8 mouse cellular contexts compared by ENCODE assay signal in the genomic region with DNA sequence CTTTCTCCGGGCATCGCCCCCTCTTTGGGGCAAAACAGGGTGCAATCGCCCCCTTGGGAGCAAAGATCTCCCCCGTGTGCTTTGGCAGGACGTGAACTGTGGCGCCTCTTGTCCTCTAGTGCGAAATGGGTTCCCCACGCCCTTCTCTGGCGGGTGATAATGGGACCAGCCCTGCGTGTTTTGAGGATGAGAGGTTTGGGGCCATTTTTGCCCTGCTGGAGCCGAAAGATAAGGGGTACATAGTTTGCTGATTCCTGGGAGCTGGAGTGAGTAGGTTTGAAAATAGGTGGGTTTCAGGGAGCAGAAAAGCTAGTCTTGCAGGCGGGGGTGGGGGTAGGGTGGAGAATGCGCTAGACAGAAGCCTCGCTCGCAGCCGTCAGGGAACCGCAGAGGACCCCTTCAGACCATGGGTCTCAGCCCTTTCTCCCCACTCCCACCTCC. TPM values are rescaled to one million over a fixed set of nuclear protein-coding genes. Genes with fewer than 3 reads are reported as not detected.
DNase-seq lines count a peak whose midpoint lies in the region; ATAC-seq and TF ChIP-seq lines count a peak whose summit lies in the region.

No protein-coding gene starts in this region.

- peak overlapping the region; percentile 100 for H3K27ac ChIP-seq in cortical plate, adult 2 months (ENCODE audit: insufficient read depth, low read length)
- H3K27ac ChIP-seq in heart, embryonic 11.5 days (ENCODE audit: low read depth, low read length), result peak overlapping the region; percentile 100
- H3K27ac ChIP-seq in kidney, postnatal 0 days, result peak overlapping the region; percentile 100
- H3K27ac ChIP-seq in neural tube, embryonic 15.5 days (replicated peaks), result peak overlapping the region; percentile 100

- peak overlapping the region; percentile 100 for H3K9ac ChIP-seq in heart, embryonic 11.5 days (ENCODE audit: low read depth, low read length)
- H3K9ac ChIP-seq in kidney, postnatal 0 days (ENCODE audit: low read depth, low read length), result peak overlapping the region; percentile 99
- H3K9ac ChIP-seq in neural tube, embryonic 15.5 days (replicated peaks), result peak overlapping the region; percentile 100

- H3K4me3 ChIP-seq in cortical plate, adult 2 months (ENCODE audit: insufficient read depth, low read length), result peak overlapping the region; percentile 95
- peak overlapping the region; percentile 93 for H3K4me3 ChIP-seq in heart, embryonic 11.5 days (ENCODE audit: low read depth, low read length)
- peak overlapping the region; percentile 83 for H3K4me3 ChIP-seq in kidney, postnatal 0 days (replicated peaks; ENCODE audit: low read depth, low read length)
- H3K4me3 ChIP-seq in lung, adult 2 months (replicated peaks; ENCODE audit: extremely low read depth, low read depth, low read length), result peak overlapping the region; percentile 90
- H3K4me3 ChIP-seq in neural tube, embryonic 15.5 days (replicated peaks), result peak overlapping the region; percentile 84

- no peak for ATAC-seq in heart, embryonic 11.5 days (replicated peaks; ENCODE audit: insufficient number of reproducible peaks, low FRiP score, low TSS enrichment)
- no peak for ATAC-seq in kidney, postnatal 0 days (replicated peaks; ENCODE audit: low FRiP score, low read depth)
- ATAC-seq in neural tube, embryonic 15.5 days (ENCODE audit: low FRiP score), result no peak
- ATAC-seq in activated CD4-positive, CD25-positive, alpha-beta regulatory T cell, adult 4 months, result no peak

- under 1% methylated on average over 17 of the region's 17 CpGs for WGBS in heart, embryonic 11.5 days (ENCODE audit: insufficient replicate concordance)
- under 1% methylated on average over 17 of the region's 17 CpGs for WGBS in kidney, postnatal 0 days
- 1% methylated on average over 17 of the region's 17 CpGs for WGBS in lung, adult 2 months
- WGBS in neural tube, embryonic 15.5 days, result under 1% methylated on average over 17 of the region's 17 CpGs

- DNase-seq in A20 (ENCODE audit: low read depth, low spot score) (peak; percentile 59), MN1 (ENCODE audit: low spot score) (peak; percentile 30)
- peak; percentile 46 for DNase-seq in kidney, postnatal 0 days (ENCODE audit: low spot score)
- peak; percentile 64 for DNase-seq in lung, adult 2 months

- TF ChIP-seq POLR2A in cortical plate, adult 2 months (IDR thresholded peaks at IDR 0.05; ENCODE audit: extremely low read depth, insufficient read depth, low read length), result peak; percentile 46
- peak; percentile 73; the same call in 1 of the 2 replicates for TF ChIP-seq POLR2A in lung, adult 2 months (IDR thresholded peaks at IDR 0.05; ENCODE audit: borderline replicate concordance, extremely low read depth, low read depth, low read length)

- no peak for TF ChIP-seq CTCF in cortical plate, adult 2 months (IDR thresholded peaks at IDR 0.05; ENCODE audit: extremely low read depth, insufficient read depth, low read length)
- no peak for TF ChIP-seq CTCF in kidney, postnatal 0 days (IDR thresholded peaks at IDR 0.05; ENCODE audit: low read depth)
- TF ChIP-seq CTCF in lung, adult 2 months (IDR thresholded peaks at IDR 0.05; ENCODE audit: insufficient read depth, low read length), result no peak

- no peaks in the 10 kb centered on the region for H3K9me3 ChIP-seq in heart, embryonic 11.5 days (replicated peaks; ENCODE audit: control insufficient read depth, low read length)
- no peaks in the 10 kb centered on the region for H3K9me3 ChIP-seq in kidney, postnatal 0 days (replicated peaks; ENCODE audit: low read length)
- H3K9me3 ChIP-seq in neural tube, embryonic 15.5 days (replicated peaks), result no peaks in the 10 kb centered on the region

- H3K4me2 ChIP-seq in heart, embryonic 11.5 days, result peak overlapping the region; percentile 77
- peak overlapping the region; percentile 92 for H3K4me2 ChIP-seq in kidney, postnatal 0 days (ENCODE audit: low read length)
- H3K4me2 ChIP-seq in neural tube, embryonic 15.5 days, result peak overlapping the region; percentile 71

- no peaks in the 10 kb centered on the region for H3K36me3 ChIP-seq in heart, embryonic 11.5 days (ENCODE audit: control insufficient read depth, insufficient read depth, low read length)
- H3K36me3 ChIP-seq in kidney, postnatal 0 days (ENCODE audit: insufficient read depth, low read length), result no peaks in the 10 kb centered on the region
- H3K36me3 ChIP-seq in neural tube, embryonic 15.5 days, result no peaks in the 10 kb centered on the region

- peaks cover 18% of the 10 kb centered on the region for H3K4me1 ChIP-seq in cortical plate, adult 2 months (ENCODE audit: control insufficient read depth, insufficient read depth, low read length)
- peaks cover 40% of the 10 kb centered on the region for H3K4me1 ChIP-seq in heart, embryonic 11.5 days (ENCODE audit: control insufficient read depth, insufficient read depth, low read length)
- peaks cover 30% of the 10 kb centered on the region for H3K4me1 ChIP-seq in kidney, postnatal 0 days (replicated peaks; ENCODE audit: insufficient read depth, low read length)
- peaks cover 32% of the 10 kb centered on the region for H3K4me1 ChIP-seq in lung, adult 2 months (ENCODE audit: control insufficient read depth, insufficient read depth, low read length)
- peaks cover 40% of the 10 kb centered on the region for H3K4me1 ChIP-seq in neural tube, embryonic 15.5 days

- H3K27me3 ChIP-seq in heart, embryonic 11.5 days (ENCODE audit: control insufficient read depth, insufficient read depth, low read length), result no peaks in the 10 kb centered on the region
- H3K27me3 ChIP-seq in kidney, postnatal 0 days (ENCODE audit: insufficient read depth, low read length), result no peaks in the 10 kb centered on the region
- no peaks in the 10 kb centered on the region for H3K27me3 ChIP-seq in neural tube, embryonic 15.5 days (replicated peaks)

RNA-seq across cellular contexts. Expression of a gene that starts 1.3 kb away (rescaled TPM):
- polyA plus RNA-seq in cortical plate, adult 2 months (2012; rRNA removed), result 33.9 and 38.9 TPM in 2 replicates
- polyA plus RNA-seq in heart, embryonic 11.5 days (2014; fragmentation: Nextera tagmentation; extraction: Ambion mirVana), result 9.4 and 12.8 TPM in 2 replicates
- polyA plus RNA-seq in kidney, postnatal 0 days (2015; fragmentation: Nextera tagmentation; extraction: Ambion mirVana), result 9.6 and 10.4 TPM in 2 replicates
- polyA plus RNA-seq in lung, adult 2 months (2012; rRNA removed), result 44.9 and 45.9 TPM in 2 replicates
- 14.5 and 17.3 TPM in 2 replicates for polyA plus RNA-seq in neural tube, embryonic 15.5 days (2015; fragmentation: Nextera tagmentation; extraction: Ambion mirVana)
- 10 to 100 TPM; 14.0 to 16.1 TPM for polyA plus RNA-seq in activated CD4-positive, CD25-positive, alpha-beta regulatory T cell, adult 4 months (2017; shearing (Covaris generic))

RNA-seq across cellular contexts. Expression of a gene that starts 14.4 kb away (rescaled TPM):
- 95.8 and 97.1 TPM in 2 replicates for polyA plus RNA-seq in cortical plate, adult 2 months (2012; rRNA removed)
- polyA plus RNA-seq in heart, embryonic 11.5 days (2014; fragmentation: Nextera tagmentation; extraction: Ambion mirVana), result 222 and 243 TPM in 2 replicates
- polyA plus RNA-seq in kidney, postnatal 0 days (2015; fragmentation: Nextera tagmentation; extraction: Ambion mirVana), result 184 and 212 TPM in 2 replicates
- 20.7 and 31.0 TPM in 2 replicates for polyA plus RNA-seq in lung, adult 2 months (2012; rRNA removed)
- polyA plus RNA-seq in neural tube, embryonic 15.5 days (2015; fragmentation: Nextera tagmentation; extraction: Ambion mirVana), result 239 and 275 TPM in 2 replicates
- polyA plus RNA-seq in activated CD4-positive, CD25-positive, alpha-beta regulatory T cell, adult 4 months (2017; shearing (Covaris generic)), result 100 to 1,000 TPM in 1 of 2 experiments, 10 to 100 TPM in 1; 75.9 to 106 TPM

RNA-seq across cellular contexts. Expression of a gene that starts 50.6 kb away (rescaled TPM):
- 105 and 115 TPM in 2 replicates for polyA plus RNA-seq in cortical plate, adult 2 months (2012; rRNA removed)
- polyA plus RNA-seq in heart, embryonic 11.5 days (2014; fragmentation: Nextera tagmentation; extraction: Ambion mirVana), result 69.4 and 78.6 TPM in 2 replicates
- 74.2 and 81.9 TPM in 2 replicates for polyA plus RNA-seq in kidney, postnatal 0 days (2015; fragmentation: Nextera tagmentation; extraction: Ambion mirVana)
- polyA plus RNA-seq in lung, adult 2 months (2012; rRNA removed), result 129 and 205 TPM in 2 replicates
- polyA plus RNA-seq in neural tube, embryonic 15.5 days (2015; fragmentation: Nextera tagmentation; extraction: Ambion mirVana), result 66.4 and 72.3 TPM in 2 replicates
- polyA plus RNA-seq in activated CD4-positive, CD25-positive, alpha-beta regulatory T cell, adult 4 months (2017; shearing (Covaris generic)), result 1 to 10 TPM; 5.7 to 9.2 TPM
